Mouse (Mus musculus): Measurements from ENCODE around the gene Park7. TPM values are rescaled to one million over a fixed set of nuclear protein-coding genes. Genes with fewer than 3 reads are reported as not detected.

The Park7 gene
- total and polyA plus RNA-seq, 3 experiments, result 337 to 555 (median 495) TPM

- DNase-seq (ENCODE audit: extremely low read depth), result no peak
- Histone ChIP-seq H3K79me2 (replicated peaks; ENCODE audit: control insufficient read depth, extremely low read depth, insufficient read depth, poor library complexity, severe bottlenecking) (no peaks in the 10 kb centered on the region), H3K27ac (ENCODE audit: insufficient read depth, low read depth) (no peak overlapping the region), H3K27me3 (replicated peaks) (peaks cover 22% of the 10 kb centered on the region), H3K4me3 (replicated peaks in 1 of 3; ENCODE audit: low read depth in 2 of 3, low read length in 2 of 3, poor library complexity in 1 of 3) (no peak overlapping the region), H3K36me3 (replicated peaks in 1 of 2; ENCODE audit: control insufficient read depth in 1 of 2, insufficient read depth in 1 of 2, low read length in 1 of 2) (no peaks in the 10 kb centered on the region), H3K9ac (ENCODE audit: insufficient read depth, low read depth) (no peak overlapping the region), H3K4me2 (ENCODE audit: insufficient read depth, low read depth, poor library complexity, severe bottlenecking) (no peak overlapping the region), H3K9me3 (replicated peaks; ENCODE audit: low read length) (no peaks in the 10 kb centered on the region), H3K4me1 (ENCODE audit: control insufficient read depth in 1 of 2, insufficient read depth in 2 of 2) (no peaks in the 10 kb centered on the region)
- no peak for TF ChIP-seq BHLHE40 (IDR thresholded peaks at IDR 0.05; ENCODE audit: low read depth, low read length)
- no peak for TF ChIP-seq ELF1 (IDR thresholded peaks at IDR 0.05; ENCODE audit: low read depth, low read length)
- TF ChIP-seq HCFC1 (IDR thresholded peaks at IDR 0.05; ENCODE audit: low read depth, low read length), result no peak
- no peak for TF ChIP-seq TCF12 (IDR thresholded peaks at IDR 0.05; ENCODE audit: low read depth, low read length)
- TF ChIP-seq RAD21 (IDR thresholded peaks at IDR 0.05; ENCODE audit: low read depth, low read length), result no peak
- no peak for TF ChIP-seq CTCF (conservative IDR thresholded peaks at IDR 0.05 in 1 of 2, IDR thresholded peaks at IDR 0.05 in 1 of 2; ENCODE audit: low read depth in 2 of 2, low read length in 2 of 2)
- TF ChIP-seq ZNF384 (IDR thresholded peaks at IDR 0.05; ENCODE audit: low read depth, low read length), result no peak
- TF ChIP-seq CHD1 (IDR thresholded peaks at IDR 0.05; ENCODE audit: low read depth, low read length), result no peak
- TF ChIP-seq ETS1 (conservative IDR thresholded peaks at IDR 0.05; ENCODE audit: low read depth, low read length), result no peak
- no peak for TF ChIP-seq USF2 (conservative IDR thresholded peaks at IDR 0.05; ENCODE audit: low read depth, low read length)
- TF ChIP-seq JUN (IDR thresholded peaks at IDR 0.05; ENCODE audit: insufficient read depth, low read depth, low read length), result no peak
- no peak for TF ChIP-seq KAT2A (IDR thresholded peaks at IDR 0.05; ENCODE audit: insufficient replicate concordance, low read length)
- TF ChIP-seq SMC3 (IDR thresholded peaks at IDR 0.05; ENCODE audit: low read depth, low read length), result no peak
- in situ Hi-C loops (cut with MboI; ENCODE audit: low pct_ligation_motif_present, low pct_unique_long_range_greater_than_20kb, low sequenced_read_pairs), result no loop called here
- dilution Hi-C loops (cut with MboI; ENCODE audit: extremely low pct_ligation_motif_present, extremely low pct_unique_long_range_greater_than_20kb, low sequenced_read_pairs), result no loop called here
Measured at GRCm38 (mm10) chr4:150957106-150957458, 42.8 kb upstream of the Park7 start.

GRCm38 (mm10) chr4:150956369-150957105 is 42.3 kb upstream of the Park7 start:
- in situ Hi-C loops (cut with MboI; ENCODE audit: low pct_ligation_motif_present, low pct_unique_long_range_greater_than_20kb, low sequenced_read_pairs), result no loop called here
- dilution Hi-C loops (cut with MboI; ENCODE audit: extremely low pct_ligation_motif_present, extremely low pct_unique_long_range_greater_than_20kb, low sequenced_read_pairs), result no loop called here
- no peak overlapping the region for H3K4me2 ChIP-seq (ENCODE audit: insufficient read depth, low read depth, poor library complexity, severe bottlenecking)

More at GRCm38 (mm10) chr4:150956369-150957105, 42.3 kb upstream of the Park7 start:
- H3K27me3 ChIP-seq (replicated peaks), result peaks cover 24% of the 10 kb centered on the region
- H3K4me3 ChIP-seq (replicated peaks in 1 of 3; ENCODE audit: low read depth in 2 of 3, low read length in 2 of 3, poor library complexity in 1 of 3), result no peak overlapping the region
- no peak overlapping the region for H3K9ac ChIP-seq (ENCODE audit: insufficient read depth, low read depth)
- H3K79me2 ChIP-seq (replicated peaks; ENCODE audit: control insufficient read depth, extremely low read depth, insufficient read depth, poor library complexity, severe bottlenecking), result no peaks in the 10 kb centered on the region
- no peak overlapping the region for H3K27ac ChIP-seq (ENCODE audit: insufficient read depth, low read depth)
- no peak for DNase-seq (ENCODE audit: extremely low read depth)
- no peaks in the 10 kb centered on the region for H3K4me1 ChIP-seq (ENCODE audit: control insufficient read depth in 1 of 2, insufficient read depth in 2 of 2)
- H3K9me3 ChIP-seq (replicated peaks; ENCODE audit: low read length), result no peaks in the 10 kb centered on the region
- no peaks in the 10 kb centered on the region for H3K36me3 ChIP-seq (replicated peaks in 1 of 2; ENCODE audit: control insufficient read depth in 1 of 2, insufficient read depth in 1 of 2, low read length in 1 of 2)
- TF ChIP-seq KAT2A (IDR thresholded peaks at IDR 0.05; ENCODE audit: insufficient replicate concordance, low read length), result no peak
- no peak for TF ChIP-seq ELF1 (IDR thresholded peaks at IDR 0.05; ENCODE audit: low read depth, low read length)
- TF ChIP-seq ZC3H11A (IDR thresholded peaks at IDR 0.05; ENCODE audit: low read depth, low read length), result no peak
- no peak for TF ChIP-seq ZKSCAN1 (IDR thresholded peaks at IDR 0.05; ENCODE audit: borderline replicate concordance, low read depth, low read length)
- no peak for TF ChIP-seq CHD1 (IDR thresholded peaks at IDR 0.05; ENCODE audit: low read depth, low read length)
- TF ChIP-seq BHLHE40 (IDR thresholded peaks at IDR 0.05; ENCODE audit: low read depth, low read length), result no peak
- no peak for TF ChIP-seq USF1 (IDR thresholded peaks at IDR 0.05; ENCODE audit: low read depth, low read length)
- no peak for TF ChIP-seq RAD21 (IDR thresholded peaks at IDR 0.05; ENCODE audit: low read depth, low read length)
- TF ChIP-seq IRF4 (IDR thresholded peaks at IDR 0.05; ENCODE audit: low read depth, low read length), result no peak
- TF ChIP-seq E2F4 (IDR thresholded peaks at IDR 0.05; ENCODE audit: insufficient replicate concordance, low read depth, low read length), result no peak
- no peak for TF ChIP-seq CTCF (conservative IDR thresholded peaks at IDR 0.05 in 1 of 2, IDR thresholded peaks at IDR 0.05 in 1 of 2; ENCODE audit: low read depth in 2 of 2, low read length in 2 of 2)

Data from CH12.LX (cell line).